ENCODE assay signal across 9 mouse cellular contexts in genomic region chr13:60819469-60819868, GRCm38 (mm10). TPM values are rescaled to one million over a fixed set of nuclear protein-coding genes. Genes with fewer than 3 reads are reported as not detected.
A peak's percentile ranks its signal among the peaks of the same experiment; 100 is the strongest.
DNase-seq lines count a peak whose midpoint lies in the region; ATAC-seq and TF ChIP-seq lines count a peak whose summit lies in the region.
"Had no signal": no experiment of that assay in that cellular context is flagged by ENCODE, and none has a peak within 500 bp of the region (broad histone marks: within the 10 kb centered on the region; RNA-seq: fewer than 3 reads in every experiment).

No protein-coding gene starts in this region.

- H3K27ac ChIP-seq in hindbrain, embryonic 10.5 days: no peak overlapping the region
- no peak overlapping the region for H3K27ac ChIP-seq in hindbrain, embryonic 13.5 days
- no peak overlapping the region for H3K27ac ChIP-seq in embryonic fibroblast, embryonic 13.5 days (ENCODE audit: insufficient read depth, low read length)
- H3K27ac ChIP-seq in limb, embryonic 10.5 days: no peak overlapping the region
- H3K27ac ChIP-seq in small intestine, adult 2 months (ENCODE audit: insufficient read depth, low read depth, low read length): no peak overlapping the region
- H3K27ac ChIP-seq: liver, embryonic 15.5 days had no signal

- H3K4me2 ChIP-seq in hindbrain, embryonic 13.5 days: no peak overlapping the region
- H3K4me2 ChIP-seq: liver, embryonic 15.5 days had no signal

- no peaks in the 10 kb centered on the region for H3K27me3 ChIP-seq in hindbrain, embryonic 10.5 days (ENCODE audit: insufficient read depth, poor library complexity, severe bottlenecking)
- H3K27me3 ChIP-seq in hindbrain, embryonic 13.5 days: no peaks in the 10 kb centered on the region
- no peaks in the 10 kb centered on the region for H3K27me3 ChIP-seq in E14TG2a.4 (ENCODE audit: insufficient read depth, low read length)
- H3K27me3 ChIP-seq in Patski: no peaks in the 10 kb centered on the region
- H3K27me3 ChIP-seq in limb, embryonic 10.5 days (ENCODE audit: low read depth, poor library complexity, severe bottlenecking): no peaks in the 10 kb centered on the region
- no peaks in the 10 kb centered on the region for H3K27me3 ChIP-seq in small intestine, adult 2 months (ENCODE audit: control insufficient read depth, insufficient read depth, low read length)
- H3K27me3 ChIP-seq: liver, embryonic 15.5 days had no signal

- CTCF ChIA-PET in Patski (lab: Charles Lee): interaction anchor here (1.1 to 2.4 kb wide), 4 partner anchors 17 to 72 kb away, joined by 3 to 14 read pairs (median 6); no protein-coding TSS in a partner anchor

- in situ Hi-C loops in Patski (cut with MboI; ENCODE audit: low pct_unique_long_range_greater_than_20kb): loop anchor here (5.0 kb wide), 1 partner anchor 57 kb away; no protein-coding TSS in a partner anchor

- H3K36me3 ChIP-seq in hindbrain, embryonic 10.5 days: no peaks in the 10 kb centered on the region
- H3K36me3 ChIP-seq in hindbrain, embryonic 13.5 days: no peaks in the 10 kb centered on the region
- no peaks in the 10 kb centered on the region for H3K36me3 ChIP-seq in E14TG2a.4 (ENCODE audit: insufficient read depth, low read length)
- no peaks in the 10 kb centered on the region for H3K36me3 ChIP-seq in limb, embryonic 10.5 days
- H3K36me3 ChIP-seq in small intestine, adult 2 months (ENCODE audit: control insufficient read depth, insufficient read depth, low read length): no peaks in the 10 kb centered on the region
- H3K36me3 ChIP-seq: liver, embryonic 15.5 days had no signal

- peak; percentile 77 for TF ChIP-seq CTCF in E14TG2a.4 (conservative IDR thresholded peaks at IDR 0.05; ENCODE audit: low read length)
- TF ChIP-seq CTCF in Patski (IDR thresholded peaks at IDR 0.05): peak; percentile 82
- TF ChIP-seq CTCF in embryonic fibroblast, embryonic 13.5 days (IDR thresholded peaks at IDR 0.05; ENCODE audit: borderline replicate concordance, insufficient read depth, low read length): peak; percentile 30; the same call in 1 of the 2 replicates
- peak; percentile 49; the same call in 1 of the 2 replicates for TF ChIP-seq CTCF in small intestine, adult 2 months (IDR thresholded peaks at IDR 0.05; ENCODE audit: extremely low read depth, insufficient read length, insufficient replicate concordance, low read depth, low read length)

- POLR2A ChIA-PET in Patski (lab: Charles Lee): no interaction called here

- 17% methylated on average over 7 of the region's 7 CpGs for WGBS in hindbrain, embryonic 10.5 days
- 15% methylated on average over 7 of the region's 7 CpGs for WGBS in hindbrain, embryonic 13.5 days
- WGBS in limb, embryonic 10.5 days: 13% methylated on average over 7 of the region's 7 CpGs
- WGBS in small intestine, adult 2 months: 5% methylated on average over 7 of the region's 7 CpGs

- TF ChIP-seq POLR2A in embryonic fibroblast, embryonic 13.5 days (IDR thresholded peaks at IDR 0.05; ENCODE audit: low read depth, low read length): no peak
- no peak for TF ChIP-seq POLR2A in small intestine, adult 2 months (IDR thresholded peaks at IDR 0.05; ENCODE audit: low read depth, low read length)

- peak; percentile 45 for DNase-seq in hindbrain, embryonic 10.5 days (ENCODE audit: low spot score)
- DNase-seq in Patski (ENCODE audit: low read depth, low spot score): no peak
- DNase-seq in limb, embryonic 10.5 days (ENCODE audit: low spot score): peak; percentile 58
- DNase-seq in gastrocnemius, postnatal 4 days (ENCODE audit: low spot score in 2 of 2): no peak

- no peak overlapping the region for H3K9ac ChIP-seq in hindbrain, embryonic 13.5 days
- H3K9ac ChIP-seq: liver, embryonic 15.5 days had no signal

- no peaks in the 10 kb centered on the region for H3K9me3 ChIP-seq in hindbrain, embryonic 10.5 days
- no peaks in the 10 kb centered on the region for H3K9me3 ChIP-seq in hindbrain, embryonic 13.5 days
- H3K9me3 ChIP-seq in E14TG2a.4 (ENCODE audit: low read length): no peaks in the 10 kb centered on the region
- H3K9me3 ChIP-seq in limb, embryonic 10.5 days (replicated peaks): no peaks in the 10 kb centered on the region
- H3K9me3 ChIP-seq: liver, embryonic 15.5 days had no signal

- ATAC-seq in hindbrain, embryonic 13.5 days (ENCODE audit: low FRiP score): no peak
- ATAC-seq in Patski: peak; percentile 39

- no peaks in the 10 kb centered on the region for H3K4me1 ChIP-seq in hindbrain, embryonic 10.5 days (replicated peaks)
- no peaks in the 10 kb centered on the region for H3K4me1 ChIP-seq in hindbrain, embryonic 13.5 days (replicated peaks)
- no peaks in the 10 kb centered on the region for H3K4me1 ChIP-seq in E14TG2a.4 (replicated peaks; ENCODE audit: low read depth, low read length)
- H3K4me1 ChIP-seq in embryonic fibroblast, embryonic 13.5 days (ENCODE audit: control insufficient read depth, insufficient read depth, low read length): 0 out of 2 replicates have a peak, but pooled peaks cover 2% of the 10 kb centered on the region
- no peaks in the 10 kb centered on the region for H3K4me1 ChIP-seq in limb, embryonic 10.5 days
- no peaks in the 10 kb centered on the region for H3K4me1 ChIP-seq in small intestine, adult 2 months (ENCODE audit: control insufficient read depth, insufficient read depth, insufficient read length, low read length)
- H3K4me1 ChIP-seq: liver, embryonic 15.5 days had no signal

- H3K4me3 ChIP-seq in hindbrain, embryonic 10.5 days: no peak overlapping the region
- no peak overlapping the region for H3K4me3 ChIP-seq in hindbrain, embryonic 13.5 days
- H3K4me3 ChIP-seq in E14TG2a.4 (replicated peaks; ENCODE audit: low read length): no peak overlapping the region
- no peak overlapping the region for H3K4me3 ChIP-seq in embryonic fibroblast, embryonic 13.5 days (ENCODE audit: insufficient read depth, low read length)
- H3K4me3 ChIP-seq in limb, embryonic 10.5 days: no peak overlapping the region
- no peak overlapping the region for H3K4me3 ChIP-seq in small intestine, adult 2 months (ENCODE audit: low read depth, low read length)
- H3K4me3 ChIP-seq: liver, embryonic 15.5 days had no signal

RNA-seq across cellular contexts. Expression of gene Ctsll3, which starts 16.8 kb away (rescaled TPM):
- polyA plus RNA-seq in hindbrain, embryonic 10.5 days (2016; fragmentation: Nextera tagmentation; extraction: Ambion mirVana): not detected in 2 replicates
- polyA plus RNA-seq in hindbrain, embryonic 13.5 days (2015; fragmentation: Nextera tagmentation; extraction: Ambion mirVana): not detected in 2 replicates
- polyA plus RNA-seq in Patski (2021): not detected
- polyA plus RNA-seq in embryonic fibroblast, embryonic 13.5 days (2011; ENCODE audit: insufficient read length, low read depth, missing spikeins): not detected in 2 replicates
- polyA plus RNA-seq in limb, embryonic 10.5 days (2016; fragmentation: Nextera tagmentation; extraction: Ambion mirVana): not detected in 2 replicates
- not detected in 2 replicates for polyA plus RNA-seq in small intestine, adult 2 months (2012; rRNA removed)
- not detected for total RNA-seq in gastrocnemius, postnatal 4 days (2021)
- polyA plus RNA-seq: liver, embryonic 15.5 days had no signal

RNA-seq across cellular contexts. Expression of gene BC051665, which starts 33.3 kb away (rescaled TPM):
- not detected in 2 replicates for polyA plus RNA-seq in hindbrain, embryonic 10.5 days (2016; fragmentation: Nextera tagmentation; extraction: Ambion mirVana)
- not detected in 2 replicates for polyA plus RNA-seq in hindbrain, embryonic 13.5 days (2015; fragmentation: Nextera tagmentation; extraction: Ambion mirVana)
- not detected for polyA plus RNA-seq in Patski (2021)
- polyA plus RNA-seq in embryonic fibroblast, embryonic 13.5 days (2011; ENCODE audit: insufficient read length, low read depth, missing spikeins): not detected in 2 replicates
- polyA plus RNA-seq in limb, embryonic 10.5 days (2016; fragmentation: Nextera tagmentation; extraction: Ambion mirVana): not detected in 2 replicates
- not detected in 2 replicates for polyA plus RNA-seq in small intestine, adult 2 months (2012; rRNA removed)
- not detected for total RNA-seq in gastrocnemius, postnatal 4 days (2021)
- polyA plus RNA-seq: liver, embryonic 15.5 days had no signal

RNA-seq across cellular contexts. Expression of gene 4930486L24Rik, which starts 44.8 kb away (rescaled TPM):
- polyA plus RNA-seq in hindbrain, embryonic 10.5 days (2016; fragmentation: Nextera tagmentation; extraction: Ambion mirVana): 0.11 TPM in 1 of 2 replicates, not detected in the other
- not detected in 2 replicates for polyA plus RNA-seq in hindbrain, embryonic 13.5 days (2015; fragmentation: Nextera tagmentation; extraction: Ambion mirVana)
- polyA plus RNA-seq in Patski (2021): 0.33 TPM
- not detected in 2 replicates for polyA plus RNA-seq in embryonic fibroblast, embryonic 13.5 days (2011; ENCODE audit: insufficient read length, low read depth, missing spikeins)
- not detected in 2 replicates for polyA plus RNA-seq in limb, embryonic 10.5 days (2016; fragmentation: Nextera tagmentation; extraction: Ambion mirVana)
- not detected in 2 replicates for polyA plus RNA-seq in small intestine, adult 2 months (2012; rRNA removed)
- total RNA-seq in gastrocnemius, postnatal 4 days (2021): not detected

Comparison
In these comparisons a context has a peak if more than half of its experiments do, and no peak if none do; other contexts are left out.
1. DNase-seq: peak in hindbrain, embryonic 10.5 days (single experiment) and limb, embryonic 10.5 days (single experiment); none in Patski (single experiment) and gastrocnemius, postnatal 4 days (0 of 2).
2. CTCF ChIP-seq: peak in every context shown above with its lines; median percentile 82 in Patski; 77 in E14TG2a.4; 49 in small intestine, adult 2 months; 30 in embryonic fibroblast, embryonic 13.5 days.